Mouse (Mus musculus) MEL (cell line): ENCODE results near the gene Cblb. TPM values are rescaled to one million over a fixed set of nuclear protein-coding genes. Genes with fewer than 3 reads are reported as not detected.

ENCODE experiments used
- DNase-seq: peaks from one replicate; pipeline ENCODE4 v3.0.0; 2011; ENCODE audit warnings: low read depth, low spot score
- H3K27ac ChIP-seq: 2 replicates; pipeline ENCODE4 v1.5.1; 2012; ENCODE audit warnings: low read depth, mild to moderate bottlenecking, control low read depth, low read length, moderate library complexity; ENCODE audit not compliant: control insufficient read depth
- H3K27me3 ChIP-seq, 2 experiments: fragments of 150-350 bp in 1 of 2; sonication (generic) in 1 of 2; 2 replicates each; pipeline ENCODE4 v1.6.1; 2012; ENCODE audit warnings: low read length in 2 of 2, mild to moderate bottlenecking in 2 of 2, improper control_type of control experiment in 1 of 2, moderate library complexity in 1 of 2; ENCODE audit not compliant: insufficient read depth in 2 of 2, control insufficient read depth in 1 of 2
- H3K36me3 ChIP-seq, 2 experiments: 2 replicates each; pipeline ENCODE4 v1.6.1; 2012 to 2014; ENCODE audit warnings: low read length in 2 of 2, improper control_type of control experiment in 1 of 2, inconsistent platforms in 1 of 2, mild to moderate bottlenecking in 1 of 2; ENCODE audit not compliant: insufficient read depth in 2 of 2, control insufficient read depth in 1 of 2
- H3K4me1 ChIP-seq, 2 experiments: fragments of 150-350 bp in 1 of 2; sonication (generic) in 1 of 2; 2 replicates each; pipeline ENCODE4 v1.6.1; 2012; ENCODE audit warnings: low read length in 2 of 2, improper control_type of control experiment in 1 of 2, mild to moderate bottlenecking in 1 of 2; ENCODE audit not compliant: insufficient read depth in 2 of 2, control insufficient read depth in 1 of 2
- H3K4me3 ChIP-seq, 2 experiments: fragments of 150-350 bp in 1 of 2; sonication (generic) in 1 of 2; 2 replicates each; pipeline ENCODE4 v1.5.1; 2012; ENCODE audit warnings: low read depth in 2 of 2, low read length in 2 of 2, mild to moderate bottlenecking in 2 of 2, moderate library complexity in 2 of 2, control low read depth in 1 of 2, improper control_type of control experiment in 1 of 2; ENCODE audit not compliant: control insufficient read depth in 1 of 2, insufficient read depth in 1 of 2
- H3K79me2 ChIP-seq: 2 replicates; pipeline ENCODE4 v1.6.1; 2012; ENCODE audit warnings: mild to moderate bottlenecking, low read length, moderate library complexity; ENCODE audit not compliant: control insufficient read depth, poor library complexity, insufficient read depth
- H3K9ac ChIP-seq: 2 replicates; pipeline ENCODE4 v1.6.1; 2012; ENCODE audit warnings: low read depth, mild to moderate bottlenecking, control low read depth, low read length, moderate library complexity; ENCODE audit not compliant: control insufficient read depth, poor library complexity, severe bottlenecking
- H3K9me3 ChIP-seq: fragments of 150-350 bp; sonication (generic); replicated peaks from 2 replicates; pipeline ENCODE4 v1.6.1; 2012; ENCODE audit warnings: mild to moderate bottlenecking, low read length, improper control_type of control experiment, moderate library complexity; ENCODE audit not compliant: insufficient read depth
- BHLHE40 ChIP-seq: IDR thresholded peaks from 2 replicates; pipeline ENCODE4 v1.6.1; 2012; ENCODE audit warnings: low read depth, mild to moderate bottlenecking, inconsistent platforms, low read length, improper control_type of control experiment, borderline replicate concordance
- CTCF ChIP-seq, 3 experiments: IDR thresholded peaks in 2 of 3; conservative IDR thresholded peaks in 1 of 3; 2 replicates each; pipeline ENCODE4 v1.5.1; 2011 to 2012; ENCODE audit warnings: low read length in 3 of 3, low read depth in 2 of 3, mild to moderate bottlenecking in 2 of 3, improper control_type of control experiment in 1 of 3, inconsistent platforms in 1 of 3, mixed read lengths in 1 of 3, moderate library complexity in 1 of 3; ENCODE audit not compliant: control insufficient read depth in 1 of 3, insufficient read depth in 1 of 3, poor library complexity in 1 of 3, severe bottlenecking in 1 of 3
- ELF1 ChIP-seq: IDR thresholded peaks from 2 replicates; pipeline ENCODE4 v1.6.1; 2014; ENCODE audit warnings: low read depth, mild to moderate bottlenecking, inconsistent platforms, low read length, improper control_type of control experiment, moderate library complexity
- EP300 ChIP-seq, 2 experiments: IDR thresholded peaks; 2 replicates each; pipeline ENCODE4 v1.6.1; 2011; ENCODE audit warnings: improper control_type of control experiment in 2 of 2, low read length in 2 of 2, low read depth in 1 of 2, mild to moderate bottlenecking in 1 of 2
- ETS1 ChIP-seq: IDR thresholded peaks from 2 replicates; pipeline ENCODE4 v1.6.1; 2012; ENCODE audit warnings: low read depth, mild to moderate bottlenecking, inconsistent platforms, low read length, improper control_type of control experiment, moderate library complexity
- GATA1 ChIP-seq: IDR thresholded peaks from 2 replicates; pipeline ENCODE4 v1.6.1; 2011; ENCODE audit warnings: low read depth, low read length, improper control_type of control experiment
- JUND ChIP-seq: IDR thresholded peaks from 2 replicates; pipeline ENCODE4 v1.6.1; 2011; ENCODE audit warnings: low read depth, mild to moderate bottlenecking, improper control_type of control experiment, low read length
- MAX ChIP-seq: IDR thresholded peaks from 2 replicates; pipeline ENCODE4 v1.6.1; 2011; ENCODE audit warnings: low read length, improper control_type of control experiment
- MEF2A ChIP-seq: IDR thresholded peaks from 2 replicates; pipeline ENCODE4 v1.6.1; 2014; ENCODE audit warnings: low read depth, mild to moderate bottlenecking, inconsistent platforms, low read length, improper control_type of control experiment; ENCODE audit not compliant: poor library complexity, insufficient replicate concordance, severe bottlenecking; ENCODE audit errors: extremely low read depth
- MXI1 ChIP-seq: IDR thresholded peaks from 2 replicates; pipeline ENCODE4 v1.6.1; 2011; ENCODE audit warnings: mild to moderate bottlenecking, low read depth, low read length, improper control_type of control experiment
- MYB ChIP-seq: IDR thresholded peaks from 2 replicates; pipeline ENCODE4 v1.6.1; 2011; ENCODE audit warnings: mild to moderate bottlenecking, low read depth, low read length, improper control_type of control experiment
- NELFE ChIP-seq: IDR thresholded peaks from 2 replicates; pipeline ENCODE4 v1.6.1; 2011; ENCODE audit warnings: low read depth, low read length, improper control_type of control experiment
- POLR2AphosphoS5 ChIP-seq: IDR thresholded peaks from 2 replicates; pipeline ENCODE4 v1.6.1; 2012; ENCODE audit warnings: low read depth, borderline replicate concordance, mild to moderate bottlenecking, inconsistent platforms, low read length, moderate library complexity, mixed read lengths
- RAD21 ChIP-seq: IDR thresholded peaks from 2 replicates; pipeline ENCODE4 v1.6.1; 2011; ENCODE audit warnings: mild to moderate bottlenecking, low read depth, low read length, improper control_type of control experiment
- SIN3A ChIP-seq: IDR thresholded peaks from 2 replicates; pipeline ENCODE4 v1.6.1; 2012; ENCODE audit warnings: low read length, improper control_type of control experiment, inconsistent platforms
- SMC3 ChIP-seq: IDR thresholded peaks from 2 replicates; pipeline ENCODE4 v1.6.1; 2011; ENCODE audit warnings: low read depth, low read length, improper control_type of control experiment
- USF2 ChIP-seq, 2 experiments: IDR thresholded peaks; 2 replicates each; pipeline ENCODE4 v1.6.1; 2011 to 2012; ENCODE audit warnings: improper control_type of control experiment in 2 of 2, low read length in 2 of 2, borderline replicate concordance in 1 of 2, inconsistent platforms in 1 of 2, low read depth in 1 of 2, mild to moderate bottlenecking in 1 of 2; ENCODE audit not compliant: insufficient read depth in 1 of 2
- ZC3H11A ChIP-seq: IDR thresholded peaks from 2 replicates; pipeline ENCODE4 v1.6.1; 2012; ENCODE audit warnings: low read depth, mild to moderate bottlenecking, inconsistent platforms, low read length, improper control_type of control experiment
- ZKSCAN1 ChIP-seq: IDR thresholded peaks from 2 replicates; pipeline ENCODE4 v1.6.1; 2012; ENCODE audit warnings: low read depth, mild to moderate bottlenecking, inconsistent platforms, low read length, improper control_type of control experiment, moderate library complexity
- ZMIZ1 ChIP-seq: IDR thresholded peaks from 2 replicates; pipeline ENCODE4 v1.6.1; 2012; ENCODE audit warnings: low read depth, mild to moderate bottlenecking, inconsistent platforms, low read length, improper control_type of control experiment, moderate library complexity
- ZNF384 ChIP-seq: IDR thresholded peaks from 2 replicates; pipeline ENCODE4 v1.6.1; 2012; ENCODE audit warnings: low read depth, mild to moderate bottlenecking, inconsistent platforms, low read length, improper control_type of control experiment
- polyA plus RNA-seq, 2 experiments: library from polyadenylated mRNA; stranded (reverse) in 1 of 2; unstranded in 1 of 2; fragments of >175 nt in 1 of 2; fragments of >200 nt in 1 of 2; gene quantifications; 2 replicates each; pipeline versions ENCODE4 v1.2.1 to v1.2.4; 2012; ENCODE audit warnings: low replicate concordance in 2 of 2, low read depth in 1 of 2; ENCODE audit not compliant: insufficient read length in 2 of 2, insufficient read depth in 1 of 2, missing spikeins in 1 of 2
- total RNA-seq: library from RNA; depleted of rRNA; stranded (reverse); fragments of 300-350 nt; gene quantifications from 2 replicates; pipeline ENCODE4 v1.2.3, GENCODE M21; 2012

The Cblb gene
- total and polyA plus RNA-seq, 3 experiments, result 1.5 to 5.7 TPM; not detected in 1

DNA sequence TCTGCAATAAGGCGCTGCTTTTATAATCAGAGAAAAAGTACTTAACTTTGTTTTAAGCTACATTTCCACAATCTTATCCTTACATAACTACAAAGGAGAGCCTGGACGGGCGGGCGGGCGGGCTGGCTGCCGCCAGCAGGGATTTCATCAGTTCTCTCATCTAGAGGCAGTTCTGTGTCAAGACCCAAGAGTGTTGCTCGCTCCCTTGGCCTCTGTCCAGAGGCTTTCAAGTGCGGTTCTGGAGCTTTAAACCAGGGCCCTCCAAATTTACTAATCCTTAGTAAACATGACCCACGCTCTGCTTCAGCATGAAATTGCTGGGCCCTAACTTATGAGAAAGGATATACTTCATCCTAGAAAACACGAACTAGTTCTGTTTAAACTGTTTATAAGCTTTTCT is 155.7 kb downstream of the Cblb start:
- Histone ChIP-seq H3K4me3 (no peak overlapping the region), H3K36me3 (no peaks in the 10 kb centered on the region; a peak in 2 of 4 replicates), H3K27ac (no peak overlapping the region), H3K4me1 (no peaks in the 10 kb centered on the region; a peak in 2 of 4 replicates), H3K79me2 (no peaks in the 10 kb centered on the region), H3K27me3 (no peaks in the 10 kb centered on the region), H3K9me3 (no peaks in the 10 kb centered on the region), H3K9ac (no peak overlapping the region)
- DNase-seq, result no peak
- TF ChIP-seq GATA1 (no peak), ZNF384 (no peak), ZC3H11A (no peak), MYB (no peak), USF2 (IDR thresholded peaks at IDR 0.05; ENCODE audit: borderline replicate concordance in 1 of 2, insufficient read depth in 1 of 2, low read depth in 1 of 2, low read length in 2 of 2) (no peak), ELF1 (no peak), MAX (no peak), EP300 (IDR thresholded peaks at IDR 0.05; ENCODE audit: low read depth in 1 of 2, low read length in 2 of 2) (no peak), ZKSCAN1 (no peak), BHLHE40 (no peak), JUND (no peak), ZMIZ1 (no peak), ETS1 (no peak), SIN3A (no peak), MXI1 (no peak), POLR2AphosphoS5 (no peak), MEF2A (no peak)

DNA sequence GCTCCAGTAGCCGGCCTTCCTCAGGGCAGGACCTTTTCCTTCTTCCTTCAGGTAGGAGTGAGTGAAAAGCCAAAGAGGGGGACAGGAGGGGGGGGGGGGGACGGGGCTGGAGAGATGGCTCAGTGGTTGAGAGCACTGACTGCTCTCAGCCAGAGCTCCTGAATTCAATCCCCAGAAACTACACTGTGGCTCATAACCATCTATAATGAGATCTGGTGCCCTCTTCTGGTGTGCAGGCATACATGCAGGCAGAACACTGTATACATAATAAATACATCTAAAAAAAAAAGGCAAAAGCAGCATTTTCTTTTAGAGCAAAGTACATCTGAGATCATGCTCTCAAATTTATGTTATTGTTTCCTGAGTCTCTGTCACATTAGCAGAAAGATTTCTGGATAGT is 158.1 kb downstream of the Cblb start:
- Histone ChIP-seq H3K27ac (no peak overlapping the region), H3K9ac (no peak overlapping the region), H3K27me3 (no peaks in the 10 kb centered on the region), H3K36me3 (no peaks in the 10 kb centered on the region; a peak in 1 of 4 replicates), H3K4me3 (no peak overlapping the region), H3K9me3 (no peaks in the 10 kb centered on the region), H3K79me2 (no peaks in the 10 kb centered on the region)
- DNase-seq, result peak; percentile 6
- TF ChIP-seq SIN3A, result no peak
- no peak for TF ChIP-seq NELFE
- TF ChIP-seq SMC3, result peak; percentile 62
- TF ChIP-seq RAD21, result peak; percentile 53
- TF ChIP-seq ELF1, result no peak
- TF ChIP-seq CTCF (IDR thresholded peaks at IDR 0.05 in 2 of 3, conservative IDR thresholded peaks at IDR 0.05 in 1 of 3; ENCODE audit: control insufficient read depth in 1 of 3, insufficient read depth in 1 of 3, low read depth in 2 of 3, low read length in 3 of 3, poor library complexity in 1 of 3, severe bottlenecking in 1 of 3), result peak in 2 of 3 experiments; percentile 30 to 38; a peak in 3 of 6 replicates
- peak; percentile 54 for TF ChIP-seq ZNF384
- no peak for TF ChIP-seq ETS1
- TF ChIP-seq ZC3H11A, result peak; percentile 66
- TF ChIP-seq BHLHE40, result no peak
- TF ChIP-seq, all 39 proteins: peak for 5
- H3K4me1 ChIP-seq, result no peaks in the 10 kb centered on the region
